Mouse (Mus musculus) adrenal gland, postnatal 4 days (tissue): ENCODE results near the gene Oxa1l. TPM values are rescaled to one million over a fixed set of nuclear protein-coding genes. Genes with fewer than 3 reads are reported as not detected.

Experiments used
- DNase-seq, 2 experiments: peaks; one replicate each; pipeline ENCODE4 v3.0.0; 2021 to 2022; ENCODE audit warnings: low spot score in 2 of 2, mixed read lengths in 2 of 2
- total RNA-seq, 2 experiments: library from RNA; stranded (reverse); gene quantifications; 2 replicates each; pipeline ENCODE4 v1.2.3; 2021

The Oxa1l gene
- total RNA-seq, 2 experiments from 2014 or later, result 147 to 149 TPM

DNA sequence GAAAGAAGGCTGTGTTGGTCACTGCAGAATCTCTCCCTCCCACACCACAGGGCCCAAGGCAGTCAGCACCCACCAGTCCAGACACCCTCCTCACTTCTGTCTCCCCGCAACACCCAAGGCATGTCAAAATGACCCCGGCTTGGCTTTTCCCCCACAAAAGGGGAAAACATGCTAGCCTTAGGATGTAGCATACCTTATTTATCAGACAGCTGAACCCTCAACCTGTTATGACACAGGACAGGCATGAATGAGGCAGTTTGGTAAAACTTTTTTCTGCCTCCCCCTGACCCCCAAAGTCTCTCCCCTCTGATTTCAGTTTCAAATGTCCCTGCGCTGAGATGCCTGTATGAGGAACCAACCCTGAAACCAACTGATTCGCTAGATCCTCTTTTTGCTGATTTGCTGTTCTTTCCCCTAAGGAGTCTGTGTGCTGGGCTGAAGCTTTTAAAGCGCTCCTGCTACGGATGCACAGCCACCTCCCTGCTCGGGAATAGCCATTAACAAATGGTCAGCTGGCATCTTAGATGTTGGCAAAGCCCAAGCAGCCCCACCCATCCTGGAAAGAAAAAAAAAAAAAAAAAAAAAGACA, 48.5 kb downstream of the Oxa1l start:
- no peak for DNase-seq

- DNase-seq, result no peak
These were observed 49.6 kb downstream of the Oxa1l start for GRCm38 (mm10) chr14:54409980-54410810.

DNA sequence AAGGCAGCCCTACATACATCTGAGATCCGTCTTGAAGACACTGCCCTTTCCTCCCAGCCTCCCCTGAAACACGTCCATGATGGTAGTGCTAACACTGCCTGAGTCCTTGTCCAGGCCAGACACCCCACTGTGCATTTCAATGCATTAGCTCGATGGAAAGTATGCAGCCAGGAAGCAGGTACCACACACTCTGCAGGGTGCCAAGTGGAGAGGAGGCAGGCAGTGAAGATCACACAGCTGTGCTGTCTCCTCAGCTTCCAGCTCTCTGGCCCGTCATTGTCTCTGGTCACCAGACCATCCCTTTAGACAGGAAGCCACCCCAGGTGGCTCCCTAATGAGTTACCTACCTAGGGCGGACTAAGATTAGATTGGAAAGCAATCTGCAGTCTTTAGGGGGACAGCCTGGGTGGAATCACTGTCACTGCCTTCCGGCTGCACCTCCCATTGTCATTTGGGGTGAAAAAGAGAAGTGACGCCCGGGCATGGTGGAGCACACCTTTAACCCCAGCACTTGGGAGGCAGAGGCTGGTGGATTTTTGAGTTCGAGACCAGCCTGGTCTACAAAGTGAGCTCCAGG, 51.5 kb downstream of the Oxa1l start:
- no peak for DNase-seq

DNA sequence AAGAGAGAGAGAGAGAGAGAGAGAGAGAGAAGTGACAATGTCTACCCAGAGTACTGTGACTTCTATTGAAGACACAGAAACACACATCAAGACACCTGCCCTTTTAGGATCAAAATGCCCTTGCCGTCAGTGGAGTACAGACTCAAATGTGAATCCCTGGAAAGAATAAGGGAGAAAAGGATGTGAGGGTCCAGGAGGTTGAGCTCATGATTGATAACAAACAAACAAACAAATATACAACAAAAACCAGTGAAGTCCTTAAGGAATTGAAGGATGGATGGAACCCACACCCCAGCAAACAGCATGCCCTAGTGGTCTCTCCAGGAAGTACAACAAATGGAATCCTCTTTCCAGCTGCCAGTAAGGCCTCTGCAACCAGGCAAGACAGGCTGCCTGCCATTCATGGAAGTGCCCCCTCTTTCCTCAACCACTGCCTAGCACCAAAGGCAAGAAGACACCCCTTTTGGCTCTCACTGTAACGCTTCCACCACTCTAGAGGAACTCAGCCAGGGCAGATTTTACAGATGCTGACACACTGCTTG, 52.1 kb downstream of the Oxa1l start:
- no peak for DNase-seq

DNA sequence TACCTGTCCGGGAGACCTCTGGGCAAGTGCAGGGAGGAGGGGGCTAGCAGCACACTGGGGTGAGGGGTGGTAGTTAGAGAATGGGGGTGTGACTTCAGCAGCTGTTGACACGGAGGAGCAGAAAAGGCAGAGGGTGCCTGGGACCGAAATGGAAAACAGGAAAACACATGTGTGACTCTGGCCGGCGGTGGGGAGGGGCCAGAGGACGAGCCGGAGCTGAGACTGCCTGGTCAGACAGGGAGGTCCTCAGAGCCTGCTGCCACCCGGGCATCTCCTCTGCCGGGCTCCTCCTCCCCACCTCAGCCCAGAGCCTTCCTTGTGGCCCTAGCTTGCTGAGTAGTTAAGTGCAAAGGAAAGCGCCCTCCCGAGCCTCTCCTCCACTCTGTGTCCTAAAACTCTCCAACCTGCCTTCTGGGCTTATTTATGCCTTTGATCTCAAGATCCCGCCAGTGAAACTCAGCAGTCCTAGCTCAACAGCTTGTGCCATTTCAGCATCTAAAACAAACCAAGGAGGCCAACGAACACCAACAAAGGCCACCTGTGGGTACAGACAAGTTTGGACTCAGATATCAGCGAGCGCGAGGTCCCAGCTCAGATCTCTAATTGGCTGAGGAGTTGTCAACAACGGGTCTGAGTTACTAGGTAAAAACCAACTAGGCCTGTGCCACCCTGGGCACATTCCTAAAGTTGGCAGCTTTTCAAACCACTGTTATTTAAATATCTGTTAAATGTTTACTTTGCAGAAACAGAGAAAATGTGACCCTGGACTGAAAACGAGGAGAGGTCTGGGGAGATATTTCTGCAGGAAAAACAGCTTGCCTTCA, 53.5 kb downstream of the Oxa1l start:
- no peak for DNase-seq

- DNase-seq, result no peak
These were observed 54.8 kb downstream of the Oxa1l start for GRCm38 (mm10) chr14:54415241-54416020.

- DNase-seq, result no peak
These were observed 55.7 kb downstream of the Oxa1l start for GRCm38 (mm10) chr14:54416229-54416775.

GRCm38 (mm10) chr14:54416830-54417229, 56.2 kb downstream of the Oxa1l start:
- DNase-seq, result no peak

- no peak for DNase-seq
These were observed 57.0 kb downstream of the Oxa1l start, which contains the start of gene Slc7a7 for GRCm38 (mm10) chr14:54417623-54418081. Slc7a7 (minus strand) TSS chr14:54417780.

Other genes with a start within 250 kb of the Oxa1l start
- 100 to 1,000 TPM; 195 to 211 TPM for gene Dad1, start 106.7 kb upstream of the Oxa1l start, total RNA-seq
- gene Abhd4, start 106.6 kb upstream of the Oxa1l start, total RNA-seq, result 100 to 1,000 TPM; 351 to 353 TPM
- not detected for gene Olfr49, start 75.9 kb upstream of the Oxa1l start, total RNA-seq
- 10 to 100 TPM in 1 of 2 experiments, 1 to 10 TPM in 1; 8.0 to 18.2 TPM for gene Slc7a7, start 56.9 kb downstream of the Oxa1l start, total RNA-seq
- 100 to 1,000 TPM; 219 to 235 TPM for gene Mrpl52, start 66.1 kb downstream of the Oxa1l start, total RNA-seq
- gene Mmp14, start 70.8 kb downstream of the Oxa1l start, total RNA-seq, result 100 to 1,000 TPM; 215 to 216 TPM
- 10 to 100 TPM; 77.0 to 88.0 TPM for gene Lrp10, start 103.3 kb downstream of the Oxa1l start, total RNA-seq
- 1 to 10 TPM; 1.6 to 2.3 TPM for gene Rem2, start 115.3 kb downstream of the Oxa1l start, total RNA-seq
- gene Prmt5, start 156.7 kb downstream of the Oxa1l start, total RNA-seq, result 10 to 100 TPM; 47.0 to 51.8 TPM
- gene Haus4, start 193.8 kb downstream of the Oxa1l start, total RNA-seq, result 10 to 100 TPM; 45.6 to 52.5 TPM
- 10 to 100 TPM; 27.3 to 27.5 TPM for gene Ajuba, start 216.7 kb downstream of the Oxa1l start, total RNA-seq
- gene 4931414P19Rik, start 245.2 kb downstream of the Oxa1l start, total RNA-seq, result 1 to 10 TPM; 6.4 to 7.8 TPM